Mouse (Mus musculus): ENCODE measurements at regions not wholly inside any gene's neighbourhood (a gene's known extent, or its start where the extent isn't known, plus 50 kb on each side); places are given as distances from the start of the nearest gene placed in this dataset.

DNA sequence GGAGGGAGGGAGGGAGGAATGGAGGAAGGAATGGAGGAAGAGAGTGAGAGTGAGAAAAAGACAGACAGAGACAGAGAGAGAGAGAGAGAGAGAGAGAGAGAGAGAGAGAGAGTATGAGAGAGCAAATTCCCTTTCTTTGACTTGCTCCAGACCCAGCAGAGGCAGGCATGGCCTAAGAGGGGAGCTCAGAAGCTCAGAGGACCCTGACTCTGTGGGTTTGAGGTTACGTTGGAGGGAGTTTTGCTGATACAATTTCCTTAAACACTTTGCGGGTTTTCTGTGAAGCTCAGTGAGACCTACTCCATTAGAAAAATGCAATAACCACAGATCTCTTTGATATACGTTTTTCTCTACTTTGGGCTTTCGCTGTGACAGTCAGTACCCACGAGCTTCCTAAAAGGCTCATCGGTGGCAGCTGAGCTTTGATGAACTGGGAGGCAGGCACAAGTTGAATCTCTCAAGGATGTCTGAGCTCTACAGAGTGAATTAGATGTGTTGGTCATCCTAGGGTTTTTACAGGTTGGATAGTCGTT is 105.1 kb downstream of the Gadd45g start:
- H3K27me3 ChIP-seq (ENCODE audit: control insufficient read depth, insufficient read depth, low read length, poor library complexity, severe bottlenecking), result no peaks in the 10 kb centered on the region
- H3K4me1 ChIP-seq (ENCODE audit: control insufficient read depth, insufficient read depth, low read length), result no peaks in the 10 kb centered on the region

DNA sequence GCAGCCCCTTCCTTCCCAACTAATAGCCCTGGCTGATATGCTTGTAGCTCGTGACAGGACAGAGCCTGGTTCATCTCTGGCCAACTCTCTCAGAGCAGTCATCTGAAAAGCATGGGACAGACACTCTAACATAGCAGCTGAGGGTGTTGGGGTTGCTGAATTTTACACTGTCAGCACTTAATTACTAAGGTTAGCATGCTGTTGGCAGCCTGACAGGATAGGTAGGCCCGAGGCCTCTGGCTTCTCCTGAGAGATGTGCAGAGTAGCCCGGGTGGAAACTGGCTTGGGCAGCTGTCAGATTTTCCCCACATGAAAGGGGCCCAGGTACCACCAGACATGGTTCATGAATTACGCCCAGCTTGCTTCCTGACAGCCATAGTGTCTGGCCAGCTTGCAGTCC is 106.6 kb downstream of the Gadd45g start:
- Histone ChIP-seq H3K27ac (ENCODE audit: insufficient read depth, low read length) (no peak overlapping the region), H3K9me3 (replicated peaks; ENCODE audit: control insufficient read depth, insufficient read depth, low read length, poor library complexity, severe bottlenecking) (no peaks in the 10 kb centered on the region), H3K36me3 (ENCODE audit: control insufficient read depth, insufficient read depth, low read length, poor library complexity, severe bottlenecking) (no peaks in the 10 kb centered on the region), H3K27me3 (ENCODE audit: control insufficient read depth, insufficient read depth, low read length, poor library complexity, severe bottlenecking) (no peaks in the 10 kb centered on the region), H3K9ac (ENCODE audit: low read depth, poor library complexity, severe bottlenecking) (no peak overlapping the region), H3K4me1 (ENCODE audit: control insufficient read depth, insufficient read depth, low read length) (no peaks in the 10 kb centered on the region), H3K4me3 (ENCODE audit: low read depth, low read length) (no peak overlapping the region)
- TF ChIP-seq POLR2A (IDR thresholded peaks at IDR 0.05; ENCODE audit: insufficient read depth, low read length) (no peak), CTCF (IDR thresholded peaks at IDR 0.05; ENCODE audit: low read depth, low read length) (no peak), EP300 (IDR thresholded peaks at IDR 0.05; ENCODE audit: insufficient read depth, low read depth, low read length) (no peak)

More for the DNA sequence above, 105.1 kb downstream of the Gadd45g start:
- Histone ChIP-seq H3K4me3 (ENCODE audit: low read depth, low read length) (no peak overlapping the region), H3K27ac (ENCODE audit: insufficient read depth, low read length) (no peak overlapping the region), H3K36me3 (ENCODE audit: control insufficient read depth, insufficient read depth, low read length, poor library complexity, severe bottlenecking) (no peaks in the 10 kb centered on the region), H3K9me3 (replicated peaks; ENCODE audit: control insufficient read depth, insufficient read depth, low read length, poor library complexity, severe bottlenecking) (no peaks in the 10 kb centered on the region), H3K9ac (ENCODE audit: low read depth, poor library complexity, severe bottlenecking) (no peak overlapping the region)
- TF ChIP-seq CTCF (IDR thresholded peaks at IDR 0.05; ENCODE audit: low read depth, low read length), result no peak
- TF ChIP-seq POLR2A (IDR thresholded peaks at IDR 0.05; ENCODE audit: insufficient read depth, low read length), result no peak
- no peak for TF ChIP-seq EP300 (IDR thresholded peaks at IDR 0.05; ENCODE audit: insufficient read depth, low read depth, low read length)

- Histone ChIP-seq H3K9me3 (replicated peaks; ENCODE audit: control insufficient read depth, insufficient read depth, low read length, poor library complexity, severe bottlenecking) (no peaks in the 10 kb centered on the region), H3K36me3 (ENCODE audit: control insufficient read depth, insufficient read depth, low read length, poor library complexity, severe bottlenecking) (no peaks in the 10 kb centered on the region), H3K9ac (ENCODE audit: low read depth, poor library complexity, severe bottlenecking) (no peak overlapping the region), H3K27me3 (ENCODE audit: control insufficient read depth, insufficient read depth, low read length, poor library complexity, severe bottlenecking) (no peaks in the 10 kb centered on the region), H3K4me3 (ENCODE audit: low read depth, low read length) (no peak overlapping the region), H3K4me1 (ENCODE audit: control insufficient read depth, insufficient read depth, low read length) (no peaks in the 10 kb centered on the region), H3K27ac (ENCODE audit: insufficient read depth, low read length) (no peak overlapping the region)
- TF ChIP-seq EP300 (IDR thresholded peaks at IDR 0.05; ENCODE audit: insufficient read depth, low read depth, low read length) (no peak), POLR2A (IDR thresholded peaks at IDR 0.05; ENCODE audit: insufficient read depth, low read length) (no peak), CTCF (IDR thresholded peaks at IDR 0.05; ENCODE audit: low read depth, low read length) (no peak)
Measured at GRCm38 (mm10) chr13:51953569-51953968, 107.1 kb downstream of the Gadd45g start.

- Histone ChIP-seq H3K4me3 (ENCODE audit: low read depth, low read length) (no peak overlapping the region), H3K27me3 (ENCODE audit: control insufficient read depth, insufficient read depth, low read length, poor library complexity, severe bottlenecking) (no peaks in the 10 kb centered on the region), H3K9me3 (replicated peaks; ENCODE audit: control insufficient read depth, insufficient read depth, low read length, poor library complexity, severe bottlenecking) (no peaks in the 10 kb centered on the region), H3K9ac (ENCODE audit: low read depth, poor library complexity, severe bottlenecking) (no peak overlapping the region), H3K36me3 (ENCODE audit: control insufficient read depth, insufficient read depth, low read length, poor library complexity, severe bottlenecking) (no peaks in the 10 kb centered on the region), H3K27ac (ENCODE audit: insufficient read depth, low read length) (no peak overlapping the region), H3K4me1 (ENCODE audit: control insufficient read depth, insufficient read depth, low read length) (no peaks in the 10 kb centered on the region)
- TF ChIP-seq CTCF (IDR thresholded peaks at IDR 0.05; ENCODE audit: low read depth, low read length) (no peak), EP300 (IDR thresholded peaks at IDR 0.05; ENCODE audit: insufficient read depth, low read depth, low read length) (no peak), POLR2A (IDR thresholded peaks at IDR 0.05; ENCODE audit: insufficient read depth, low read length) (no peak)
Measured at GRCm38 (mm10) chr13:51957101-51957500, 110.6 kb downstream of the Gadd45g start.

DNA sequence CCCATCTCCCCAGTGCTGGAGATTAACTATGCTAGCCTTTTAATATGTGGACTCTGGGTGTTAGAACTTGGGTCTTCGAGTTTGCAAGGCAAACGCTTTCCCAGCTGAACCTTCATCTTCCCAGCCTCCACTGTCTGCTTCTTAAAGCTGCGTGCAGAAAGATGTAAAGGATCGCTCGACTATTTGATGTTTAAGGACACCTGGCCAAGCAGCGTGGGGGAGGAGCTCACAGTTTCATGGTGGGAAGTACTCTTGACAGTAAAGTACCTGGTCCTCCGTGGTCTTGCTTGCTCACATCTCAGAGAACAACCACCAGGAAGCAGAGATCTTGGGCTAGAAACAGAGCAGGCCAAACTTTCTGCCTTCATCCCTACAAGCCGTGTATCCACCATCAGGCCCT is 113.1 kb downstream of the Gadd45g start:
- Histone ChIP-seq H3K27ac (ENCODE audit: insufficient read depth, low read length) (no peak overlapping the region), H3K36me3 (ENCODE audit: control insufficient read depth, insufficient read depth, low read length, poor library complexity, severe bottlenecking) (no peaks in the 10 kb centered on the region), H3K27me3 (ENCODE audit: control insufficient read depth, insufficient read depth, low read length, poor library complexity, severe bottlenecking) (no peaks in the 10 kb centered on the region), H3K4me3 (ENCODE audit: low read depth, low read length) (no peak overlapping the region), H3K9ac (ENCODE audit: low read depth, poor library complexity, severe bottlenecking) (no peak overlapping the region), H3K9me3 (replicated peaks; ENCODE audit: control insufficient read depth, insufficient read depth, low read length, poor library complexity, severe bottlenecking) (no peaks in the 10 kb centered on the region), H3K4me1 (ENCODE audit: control insufficient read depth, insufficient read depth, low read length) (no peaks in the 10 kb centered on the region)
- TF ChIP-seq CTCF (IDR thresholded peaks at IDR 0.05; ENCODE audit: low read depth, low read length) (no peak), POLR2A (IDR thresholded peaks at IDR 0.05; ENCODE audit: insufficient read depth, low read length) (no peak), EP300 (IDR thresholded peaks at IDR 0.05; ENCODE audit: insufficient read depth, low read depth, low read length) (no peak)

DNA sequence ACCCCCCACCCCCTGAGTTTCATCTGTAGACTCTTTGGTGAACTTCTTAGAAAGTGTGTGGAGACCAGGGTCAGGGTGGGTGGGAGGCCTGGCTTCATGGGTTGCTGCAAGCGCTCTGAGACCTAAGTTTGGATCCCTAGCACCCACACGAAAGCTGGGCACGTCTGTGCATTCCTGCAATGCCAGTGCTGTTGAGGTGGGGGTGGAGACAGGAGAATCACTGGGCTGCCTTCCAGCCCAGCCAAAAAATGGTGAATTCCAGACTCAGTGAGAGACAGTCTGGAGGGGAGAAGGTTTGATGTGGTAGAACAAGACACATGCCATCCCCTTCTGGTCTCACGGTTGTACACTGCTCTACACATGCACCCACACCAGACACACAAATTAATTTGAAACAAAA is 113.8 kb downstream of the Gadd45g start:
- H3K27me3 ChIP-seq (ENCODE audit: control insufficient read depth, insufficient read depth, low read length, poor library complexity, severe bottlenecking), result no peaks in the 10 kb centered on the region
- no peaks in the 10 kb centered on the region for H3K9me3 ChIP-seq (replicated peaks; ENCODE audit: control insufficient read depth, insufficient read depth, low read length, poor library complexity, severe bottlenecking)
- H3K36me3 ChIP-seq (ENCODE audit: control insufficient read depth, insufficient read depth, low read length, poor library complexity, severe bottlenecking), result no peaks in the 10 kb centered on the region
- TF ChIP-seq CTCF (IDR thresholded peaks at IDR 0.05; ENCODE audit: low read depth, low read length), result no peak
- no peak for TF ChIP-seq EP300 (IDR thresholded peaks at IDR 0.05; ENCODE audit: insufficient read depth, low read depth, low read length)
- no peak for TF ChIP-seq POLR2A (IDR thresholded peaks at IDR 0.05; ENCODE audit: insufficient read depth, low read length)
- H3K4me1 ChIP-seq (ENCODE audit: control insufficient read depth, insufficient read depth, low read length), result no peaks in the 10 kb centered on the region
- no peak overlapping the region for H3K4me3 ChIP-seq (ENCODE audit: low read depth, low read length)
- no peak overlapping the region for H3K9ac ChIP-seq (ENCODE audit: low read depth, poor library complexity, severe bottlenecking)
- H3K27ac ChIP-seq (ENCODE audit: insufficient read depth, low read length), result no peak overlapping the region

All from ES-Bruce4 (cell line).